Mouse (Mus musculus) right cerebral cortex, adult 18-20 months (tissue): Measurements from ENCODE around the gene Il17rc.
A peak's percentile ranks its signal among the peaks of the same experiment; 100 is the strongest.

ENCODE experiments used
- DNase-seq: peaks from one replicate; pipeline ENCODE4 v3.0.0; 2022; ENCODE audit warnings: mixed read lengths

Il17rc gene

GRCm38 (mm10) chr6:113501388-113502084, 30.3 kb downstream of the Il17rc start, which contains the start of gene Prrt3:
TSS of gene Prrt3 (minus strand) at chr6:113501931.
- peak; percentile 85 for DNase-seq

- no peak for DNase-seq
These were observed 31.6 kb downstream of the Il17rc start for GRCm38 (mm10) chr6:113502801-113503200.

- no peak for DNase-seq
These were observed 34.5 kb downstream of the Il17rc start for GRCm38 (mm10) chr6:113505689-113506088.

DNA sequence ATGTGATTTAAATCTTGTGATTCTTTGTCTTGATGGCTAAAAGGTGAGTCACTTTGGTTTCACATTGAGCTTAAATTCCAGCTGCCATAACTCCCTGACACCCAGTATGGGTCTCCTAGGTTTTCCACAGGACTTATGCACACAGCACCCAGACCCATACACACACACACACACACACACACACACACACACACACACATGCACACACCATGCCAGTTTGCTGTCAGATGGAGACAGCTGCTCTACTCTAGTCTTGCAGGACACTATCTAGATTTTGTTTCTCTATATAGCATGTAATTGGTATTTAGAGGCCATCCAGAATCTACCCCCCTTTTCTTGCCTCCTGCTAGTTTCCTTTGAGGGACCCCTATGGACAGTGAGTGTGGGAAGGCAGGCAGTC, 35.9 kb downstream of the Il17rc start:
- no peak for DNase-seq

GRCm38 (mm10) chr6:113508272-113508946, 37.2 kb downstream of the Il17rc start:
- no peak for DNase-seq

DNA sequence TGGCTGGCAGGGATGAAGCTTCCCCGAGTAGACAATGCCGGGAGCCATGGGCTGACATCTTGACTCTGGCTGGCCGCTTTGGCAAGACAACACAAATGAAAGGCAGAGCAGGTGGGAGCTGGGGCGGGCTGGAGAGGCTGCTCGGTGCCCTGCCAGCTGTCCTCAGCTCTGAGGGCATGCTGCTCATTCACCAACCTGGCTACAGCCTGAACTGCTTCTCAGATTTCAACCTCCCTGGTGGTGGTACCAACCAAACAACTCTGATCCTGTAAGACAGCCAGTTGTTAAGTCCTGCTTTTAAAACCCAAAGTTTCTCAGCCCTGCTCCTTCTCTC, 37.7 kb downstream of the Il17rc start:
- no peak for DNase-seq

- no peak for DNase-seq
These were observed 42.7 kb downstream of the Il17rc start for GRCm38 (mm10) chr6:113513944-113514343.

GRCm38 (mm10) chr6:113514600-113514999, 43.4 kb downstream of the Il17rc start:
- no peak for DNase-seq

- no peak for DNase-seq
These were observed 46.3 kb downstream of the Il17rc start for GRCm38 (mm10) chr6:113517434-113518080.

DNA sequence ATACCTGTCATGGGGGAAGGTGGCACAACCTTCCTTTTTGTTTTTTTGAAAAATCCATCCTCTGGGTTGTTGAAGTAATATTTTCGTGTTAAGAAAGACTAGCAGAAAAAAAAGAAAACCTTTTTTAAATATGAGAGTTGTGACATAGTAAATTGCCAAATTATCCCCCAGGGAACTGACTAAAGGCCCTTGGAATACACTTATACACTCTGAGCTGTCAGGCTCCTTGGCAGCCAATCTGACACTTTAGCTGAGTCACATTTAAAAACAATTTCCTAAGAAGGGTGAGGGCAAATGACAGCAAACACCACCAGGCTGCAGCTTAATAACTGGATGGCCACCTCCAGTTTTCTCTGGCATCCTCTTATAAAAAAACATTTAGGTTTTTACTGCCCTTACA, 51.1 kb downstream of the Il17rc start:
- no peak for DNase-seq

DNA sequence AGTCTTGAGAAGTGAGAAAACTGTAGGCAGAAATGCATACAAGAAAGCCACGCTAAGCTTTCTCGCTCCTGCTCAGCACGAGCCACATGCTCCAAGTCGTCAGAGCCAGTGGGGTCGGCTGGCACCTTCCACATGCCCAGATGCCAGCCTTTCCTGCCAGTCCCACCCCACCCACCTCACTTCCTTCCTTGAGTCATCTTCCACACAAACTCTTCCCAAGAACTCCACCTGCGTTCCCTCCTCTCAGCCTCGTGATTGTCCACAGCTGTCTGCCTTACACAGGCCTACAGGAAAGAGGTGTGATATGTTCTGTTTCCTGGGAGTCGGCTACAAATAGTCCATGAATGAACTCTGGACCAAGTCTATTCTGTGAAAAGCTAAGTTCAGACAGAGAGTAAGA, 52.2 kb downstream of the Il17rc start:
- peak; percentile 60 for DNase-seq

DNA sequence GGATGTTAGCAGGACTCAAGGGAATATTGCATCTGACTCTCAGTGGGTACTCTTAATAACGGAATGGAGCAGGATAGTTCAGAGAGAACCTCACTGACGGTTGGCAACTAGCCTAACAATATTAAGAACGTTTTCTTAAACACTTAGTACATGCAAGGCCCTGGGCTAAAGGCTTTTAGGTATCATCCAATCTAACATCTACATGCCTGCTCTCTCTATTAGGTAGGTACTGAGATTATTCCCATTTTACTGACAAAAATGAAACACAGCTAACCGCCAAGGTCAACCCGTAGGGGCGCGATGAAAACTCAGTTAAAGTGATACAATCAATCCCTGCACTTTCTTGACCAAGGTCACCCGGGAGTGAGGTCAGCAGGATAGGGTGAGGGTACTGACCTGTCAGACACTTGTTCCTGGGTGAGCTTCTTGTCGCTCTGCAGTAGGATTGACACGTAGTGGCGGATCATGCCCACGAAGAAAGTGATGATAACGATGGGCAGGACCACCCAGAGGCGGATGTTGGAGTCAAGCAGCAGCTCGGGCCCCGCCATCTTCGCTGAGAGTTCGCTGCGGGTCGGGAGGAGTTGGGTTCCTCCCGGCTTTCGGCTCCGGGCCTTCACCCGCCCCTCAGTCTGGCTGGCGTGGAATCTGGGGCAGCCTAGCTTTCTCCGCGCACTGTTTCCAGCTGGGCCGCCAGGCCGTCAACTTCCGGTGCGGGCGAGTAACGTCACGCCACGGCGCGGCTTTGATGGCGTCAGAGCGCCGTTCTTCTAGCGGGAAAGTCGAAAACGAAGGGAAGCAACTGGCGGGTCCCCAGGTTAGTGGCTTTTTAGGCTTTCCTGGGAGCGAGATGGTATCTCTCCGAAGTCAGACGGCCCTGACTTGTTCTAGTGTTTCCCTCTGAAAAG, 60.0 kb downstream of the Il17rc start, which contains the start of the genes Emc3 and Fancd2:
TSS of gene Emc3 (minus strand) at position 721 of the 908 bp plus-strand sequence.
TSS of gene Fancd2 (plus strand) at position 751 of the 908 bp plus-strand sequence.
- peak; percentile 90 for DNase-seq

DNA sequence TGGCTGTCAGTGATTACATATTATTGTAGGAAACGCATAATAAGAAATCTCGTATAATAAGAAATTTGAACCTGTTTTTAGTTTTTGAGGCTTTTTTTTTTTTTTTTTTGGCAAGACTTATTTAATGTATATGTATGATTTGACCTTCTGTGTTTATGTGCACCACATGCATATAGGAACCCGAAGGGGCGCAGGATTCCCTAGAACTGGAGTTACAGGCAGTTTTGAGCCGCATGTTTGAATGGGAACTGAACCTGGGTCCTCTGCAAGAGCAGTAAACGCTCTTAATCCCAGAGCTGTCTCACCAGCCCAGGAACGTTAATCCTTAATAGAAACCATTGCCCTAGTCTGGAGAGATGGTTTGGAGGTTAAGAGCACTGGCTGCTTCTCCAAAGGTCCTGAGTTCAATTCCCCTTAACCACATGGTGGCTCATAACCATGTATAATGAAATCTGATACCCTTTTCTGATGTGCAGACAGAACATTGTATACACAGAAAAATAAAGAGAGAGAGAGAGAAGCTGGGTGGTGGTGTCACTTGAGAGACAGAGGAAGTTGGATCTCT, 60.7 kb downstream of the Il17rc start:
- DNase-seq, result no peak
